Mouse (Mus musculus) c-Kit-positive CD71-positive TER-119-positive erythroid progenitor cells, embryonic 14.5 days (primary cell): ENCODE data around the gene E2f8.

ENCODE experiments used
- DNase-seq: peaks from one replicate; pipeline ENCODE4 v3.0.0-alpha.2; 2013; ENCODE audit warnings: low spot score

Gene E2f8

GRCm38 (mm10) chr7:48881486-48881885, at the start of gene E2f8:
TSS of gene E2f8 (minus strand) at chr7:48881596.
- DNase-seq: peak; percentile 79

- DNase-seq: no peak
These were observed 49.0 kb upstream of the E2f8 start for GRCm38 (mm10) chr7:48930399-48930798.

GRCm38 (mm10) chr7:48928364-48928763, 47.0 kb upstream of the E2f8 start:
- peak; percentile 23 for DNase-seq

- DNase-seq: no peak
These were observed 43.8 kb upstream of the E2f8 start for GRCm38 (mm10) chr7:48925214-48925613.

GRCm38 (mm10) chr7:48923620-48924019, 42.2 kb upstream of the E2f8 start:
- DNase-seq: no peak

- DNase-seq: no peak
These were observed 37.0 kb upstream of the E2f8 start for GRCm38 (mm10) chr7:48918389-48918788.

GRCm38 (mm10) chr7:48917988-48918387, 36.6 kb upstream of the E2f8 start:
- no peak for DNase-seq

- no peak for DNase-seq
These were observed 36.1 kb upstream of the E2f8 start for GRCm38 (mm10) chr7:48917463-48917862.

GRCm38 (mm10) chr7:48914630-48915506, 33.5 kb upstream of the E2f8 start:
- no peak for DNase-seq

GRCm38 (mm10) chr7:48911146-48911545, 29.8 kb upstream of the E2f8 start:
- no peak for DNase-seq

GRCm38 (mm10) chr7:48910282-48910681, 28.9 kb upstream of the E2f8 start:
- DNase-seq: no peak

GRCm38 (mm10) chr7:48909342-48909671, 27.9 kb upstream of the E2f8 start:
- DNase-seq: no peak

GRCm38 (mm10) chr7:48908521-48909341, 27.3 kb upstream of the E2f8 start, which contains the start of gene Nav2:
TSS of gene Nav2 (plus strand) at chr7:48908716.
- no peak for DNase-seq

- DNase-seq: no peak
These were observed 21.1 kb upstream of the E2f8 start for GRCm38 (mm10) chr7:48902454-48902853.

- no peak for DNase-seq
These were observed 19.2 kb upstream of the E2f8 start for GRCm38 (mm10) chr7:48900408-48901167.

GRCm38 (mm10) chr7:48898416-48898815, 17.0 kb upstream of the E2f8 start:
- no peak for DNase-seq

GRCm38 (mm10) chr7:48897539-48898163, 16.3 kb upstream of the E2f8 start:
- DNase-seq: no peak

- no peak for DNase-seq
These were observed 14.7 kb upstream of the E2f8 start for GRCm38 (mm10) chr7:48896051-48896450.

GRCm38 (mm10) chr7:48895475-48895874, 14.1 kb upstream of the E2f8 start:
- no peak for DNase-seq

- no peak for DNase-seq
These were observed 13.4 kb upstream of the E2f8 start for GRCm38 (mm10) chr7:48894763-48895162.

- peak; percentile 60 for DNase-seq
These were observed 12.8 kb upstream of the E2f8 start for GRCm38 (mm10) chr7:48894152-48894551.

- DNase-seq: no peak
These were observed 11.7 kb upstream of the E2f8 start for GRCm38 (mm10) chr7:48893093-48893492.
